Mouse (Mus musculus) bone marrow macrophage, adult 2 months (primary cell): ENCODE data around the gene Mpp6.

Experiments
- CTCF ChIP-seq: IDR thresholded peaks from 2 replicates; pipeline ENCODE4 v1.5.1; 2012; ENCODE audit warnings: low read depth, mild to moderate bottlenecking, low read length, moderate library complexity
- POLR2A ChIP-seq: IDR thresholded peaks from 2 replicates; pipeline ENCODE4 v1.6.1; 2012; ENCODE audit warnings: mild to moderate bottlenecking, low read depth, low read length, borderline replicate concordance

GRCm38 (mm10) chr6:50180189-50180588 is 70.1 kb downstream of the Mpp6 start:
- TF ChIP-seq POLR2A (no peak), CTCF (no peak)
